Mouse (Mus musculus) lung, postnatal 25 days (tissue): ENCODE data around the gene Abcb9.

Source experiments
- DNase-seq: peaks from one replicate; pipeline ENCODE4 v3.0.0; 2022; ENCODE audit warnings: low spot score

Gene Abcb9

DNA sequence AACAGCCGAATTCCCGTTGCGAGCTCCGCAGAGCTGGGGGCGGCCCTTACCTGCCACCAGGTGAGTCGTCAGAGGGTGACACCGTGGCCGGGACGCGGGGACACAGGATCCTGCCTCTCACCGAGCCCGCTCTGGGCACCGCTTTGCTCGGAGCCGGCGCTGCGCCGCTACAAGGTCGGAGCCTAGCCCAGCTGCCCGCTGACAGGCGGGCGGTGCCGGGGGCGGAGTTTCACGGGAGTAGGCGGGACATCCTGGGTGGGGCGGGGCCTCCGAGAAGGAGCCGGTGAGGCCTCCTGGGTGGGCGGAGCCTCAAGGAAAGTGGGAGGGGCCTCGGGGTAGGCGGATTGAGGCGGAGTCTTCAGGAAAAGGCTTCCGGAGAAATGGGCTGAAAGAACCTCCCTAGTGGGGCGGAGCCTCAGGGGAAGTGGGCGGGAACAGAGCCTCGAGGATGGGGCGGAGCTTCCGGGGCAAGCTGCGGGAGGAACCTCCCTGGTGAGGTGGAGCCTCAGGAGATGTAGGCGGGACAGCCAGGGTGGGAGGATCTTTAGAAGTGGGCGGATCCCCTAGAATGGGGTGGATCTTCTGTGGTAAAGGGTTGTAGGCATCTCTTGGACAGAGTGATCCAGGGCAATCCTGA, at the start of gene Abcb9:
Gene Abcb9 (minus strand): TSS at position 203 of the 637 bp plus-strand sequence.
- peak; percentile 99 for DNase-seq

DNA sequence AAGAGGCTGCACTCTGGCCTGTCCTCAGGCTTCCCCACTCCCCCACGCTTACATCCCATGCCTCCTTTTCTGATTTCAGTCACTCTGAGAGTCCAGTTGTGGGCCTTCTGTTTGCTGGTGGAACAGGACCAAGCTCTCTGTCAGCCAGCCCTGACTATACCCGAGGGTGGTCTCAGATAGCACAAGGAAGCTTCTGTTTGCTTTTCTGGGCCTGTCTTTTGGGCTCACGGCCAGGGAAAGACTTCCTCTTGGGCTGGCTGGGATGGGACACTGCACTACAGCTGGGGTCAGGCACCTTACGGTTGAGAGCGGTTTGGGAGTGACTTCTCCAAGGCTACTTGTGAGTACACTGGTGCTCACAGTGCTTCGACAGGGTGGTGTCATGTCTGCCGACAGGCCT, 42.5 kb upstream of the Abcb9 start:
- DNase-seq = peak; percentile 17

GRCm38 (mm10) chr5:124134261-124134660, 38.7 kb upstream of the Abcb9 start:
- DNase-seq = no peak

- DNase-seq = no peak
Observed at GRCm38 (mm10) chr5:124125093-124125492, 29.5 kb upstream of the Abcb9 start.

DNA sequence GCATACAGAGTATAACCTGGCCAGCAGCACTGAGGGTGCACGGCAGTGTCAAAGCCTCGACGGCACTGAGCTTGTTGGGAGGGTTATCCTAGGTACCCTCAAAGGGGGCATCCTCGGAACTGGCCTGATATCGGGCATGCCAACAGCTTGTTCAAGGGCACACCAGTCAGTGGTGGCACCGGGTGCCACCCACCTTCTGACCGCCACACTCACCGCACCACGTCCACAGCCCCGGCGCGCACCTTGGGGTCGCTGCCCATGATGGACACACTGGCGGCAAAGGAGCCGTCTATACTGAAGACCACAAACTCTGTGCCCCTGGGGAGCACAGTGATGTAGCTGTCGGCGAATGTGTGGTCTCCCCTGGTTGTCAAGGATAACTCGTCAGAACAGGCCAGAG, 26.8 kb upstream of the Abcb9 start:
- DNase-seq = no peak

DNA sequence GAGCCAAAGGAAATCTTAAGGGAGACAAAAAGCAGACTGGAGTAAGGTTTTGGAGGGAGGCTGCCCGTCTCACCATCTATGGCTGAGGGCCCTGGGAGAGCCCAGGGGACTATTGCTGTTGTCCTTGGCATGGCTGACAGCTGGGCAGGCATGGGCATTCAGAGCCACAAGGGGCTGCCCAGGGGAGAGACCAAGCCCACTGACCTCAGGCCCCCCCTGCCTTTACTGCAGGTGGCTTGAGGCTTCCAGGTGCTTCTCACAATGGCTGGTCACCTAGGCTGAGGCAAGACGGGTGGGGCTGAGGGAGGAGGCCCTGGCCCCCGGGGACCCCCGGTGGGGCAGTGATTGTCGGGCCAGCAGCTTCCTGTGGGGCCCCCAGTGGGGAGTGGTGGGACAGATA, 23.6 kb upstream of the Abcb9 start:
- DNase-seq = no peak

- peak; percentile 65 for DNase-seq
Observed at GRCm38 (mm10) chr5:124115990-124116845, 20.6 kb upstream of the Abcb9 start, which contains the start of gene Arl6ip4. Gene Arl6ip4 (plus strand): TSS chr5:124116089.

DNA sequence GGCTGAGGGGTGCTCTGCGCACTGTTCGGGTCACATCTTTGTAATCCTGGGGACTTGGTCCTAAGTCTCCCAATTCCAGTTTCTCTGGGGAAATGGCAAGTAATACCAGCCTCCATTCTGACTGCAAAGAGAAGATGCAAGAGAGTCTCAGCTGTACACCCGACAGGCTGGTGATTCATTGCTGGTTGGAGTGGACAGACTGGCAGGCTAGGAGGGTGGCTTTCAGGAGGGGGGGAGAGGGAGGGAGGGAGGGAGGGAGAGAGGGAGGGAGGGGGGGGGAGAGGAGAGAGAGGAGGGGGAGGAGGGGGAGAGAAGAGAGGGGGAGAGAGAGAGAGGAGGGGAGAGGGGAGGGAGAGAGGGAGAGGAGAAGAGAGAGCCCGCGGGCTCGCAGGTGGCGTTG, 19.9 kb upstream of the Abcb9 start:
- no peak for DNase-seq

DNA sequence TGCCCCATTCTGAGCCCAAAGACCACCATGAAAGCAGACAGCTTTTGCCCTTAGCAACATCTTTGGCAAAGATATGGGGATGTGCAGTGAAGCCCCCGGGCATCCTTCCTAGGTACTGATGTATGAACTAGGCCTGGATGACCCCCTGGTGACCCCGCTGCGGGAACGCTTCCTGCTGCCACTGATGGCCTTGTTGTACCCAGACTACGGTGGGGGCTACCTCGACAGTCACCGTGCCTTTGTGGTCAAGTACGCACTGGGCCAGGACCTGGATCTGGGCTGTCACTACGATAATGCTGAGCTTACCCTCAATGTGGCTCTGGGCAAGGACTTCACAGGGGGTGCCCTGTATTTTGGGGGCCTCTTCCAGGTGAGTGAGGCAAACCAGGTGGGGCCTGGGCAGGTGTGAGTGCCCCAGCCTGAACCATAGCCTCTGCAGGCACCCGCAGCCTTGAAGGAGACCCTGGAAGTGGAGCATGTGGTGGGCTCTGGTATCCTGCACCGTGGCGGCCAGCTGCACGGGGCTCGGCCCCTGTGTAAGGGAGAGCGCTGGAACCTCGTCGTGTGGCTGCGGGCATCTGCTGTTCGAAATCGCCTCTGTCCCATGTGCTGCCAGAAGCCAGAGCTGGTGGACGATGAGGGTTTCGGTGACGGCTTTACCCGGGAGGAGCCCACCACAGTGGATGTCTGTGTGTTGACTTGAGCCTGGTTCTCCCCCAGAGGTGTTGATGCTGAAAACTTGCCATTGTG, 18.9 kb upstream of the Abcb9 start:
- DNase-seq = no peak

DNA sequence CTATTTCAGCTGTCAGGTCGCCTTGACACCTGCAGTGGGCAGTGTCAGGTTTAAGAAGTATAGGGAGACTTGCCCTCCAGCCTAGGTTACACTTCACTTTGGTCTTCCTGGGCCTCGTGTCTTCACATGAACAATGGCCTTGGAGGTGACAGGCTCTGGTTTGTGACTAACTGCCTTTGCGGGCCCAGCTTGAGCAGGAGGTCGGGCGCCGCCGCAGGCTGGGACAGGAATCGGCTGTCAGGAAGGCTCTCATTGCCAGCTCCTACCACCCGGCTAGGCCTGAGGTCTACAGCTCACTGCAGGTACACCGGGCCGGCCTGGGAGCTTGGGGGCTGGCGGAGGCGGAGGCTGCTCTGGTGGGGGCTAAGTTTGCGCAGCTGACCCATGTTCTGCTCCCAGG, 17.4 kb upstream of the Abcb9 start:
- DNase-seq = peak; percentile 29

- peak; percentile 17 for DNase-seq
Observed at GRCm38 (mm10) chr5:124112531-124112930, 16.9 kb upstream of the Abcb9 start.

- DNase-seq = peak; percentile 96
Observed at GRCm38 (mm10) chr5:124111742-124112497, 16.3 kb upstream of the Abcb9 start, which contains the start of gene Ogfod2. Gene Ogfod2 (plus strand): TSS chr5:124112297.

DNA sequence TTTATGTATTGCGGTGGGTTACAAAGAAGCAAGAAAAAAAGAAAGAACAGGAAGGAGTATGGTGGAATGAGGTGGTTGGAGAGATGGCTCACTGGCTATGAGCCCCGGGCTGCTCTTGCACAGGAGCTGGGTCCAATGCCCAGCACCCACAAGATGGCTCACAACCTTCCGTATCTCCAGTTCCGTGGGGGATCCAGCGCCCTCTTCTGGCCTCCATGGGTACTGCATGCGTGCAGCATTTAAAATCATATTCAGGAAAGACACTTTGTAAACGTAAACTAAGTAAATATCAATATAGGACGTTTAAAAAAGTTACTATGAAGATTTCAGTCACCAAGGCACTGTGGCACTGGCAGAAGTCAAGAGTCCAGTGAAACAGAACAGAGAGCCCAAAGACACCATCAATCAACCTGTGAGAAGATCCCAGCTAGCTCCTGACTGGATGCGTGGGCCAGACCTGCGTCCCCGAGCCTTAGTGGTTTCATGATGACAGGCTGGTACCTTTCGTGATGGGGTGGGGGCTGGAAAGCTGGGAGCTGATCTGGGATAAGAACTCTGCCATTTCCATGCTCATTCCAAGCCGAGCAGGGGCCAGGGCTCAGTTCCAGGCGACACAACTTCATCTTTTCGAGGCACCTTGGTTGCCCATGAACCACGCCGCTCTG, 15.6 kb upstream of the Abcb9 start:
- DNase-seq = peak; percentile 34

- DNase-seq = no peak
Observed at GRCm38 (mm10) chr5:124103552-124103951, 8.0 kb upstream of the Abcb9 start.

DNA sequence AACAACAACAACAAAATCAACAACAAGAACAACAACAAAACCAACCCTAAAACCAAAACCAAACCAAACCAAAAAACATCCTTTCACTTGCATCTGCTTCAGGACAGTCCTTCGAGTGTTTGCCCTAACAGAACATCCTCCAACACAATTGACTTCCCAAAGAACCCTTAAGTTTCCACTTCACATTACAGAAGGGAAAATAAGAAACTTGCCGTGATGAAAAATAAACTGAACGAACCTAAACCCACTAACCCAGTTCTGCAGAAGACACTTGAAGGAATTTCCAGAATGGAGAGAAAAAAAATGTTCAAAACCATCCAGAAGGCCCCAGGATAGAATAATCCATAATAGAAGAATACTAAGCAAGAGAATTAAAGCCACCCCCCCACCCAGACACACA, 7.4 kb upstream of the Abcb9 start:
- DNase-seq = no peak

GRCm38 (mm10) chr5:124102326-124102725, 6.7 kb upstream of the Abcb9 start:
- no peak for DNase-seq

DNA sequence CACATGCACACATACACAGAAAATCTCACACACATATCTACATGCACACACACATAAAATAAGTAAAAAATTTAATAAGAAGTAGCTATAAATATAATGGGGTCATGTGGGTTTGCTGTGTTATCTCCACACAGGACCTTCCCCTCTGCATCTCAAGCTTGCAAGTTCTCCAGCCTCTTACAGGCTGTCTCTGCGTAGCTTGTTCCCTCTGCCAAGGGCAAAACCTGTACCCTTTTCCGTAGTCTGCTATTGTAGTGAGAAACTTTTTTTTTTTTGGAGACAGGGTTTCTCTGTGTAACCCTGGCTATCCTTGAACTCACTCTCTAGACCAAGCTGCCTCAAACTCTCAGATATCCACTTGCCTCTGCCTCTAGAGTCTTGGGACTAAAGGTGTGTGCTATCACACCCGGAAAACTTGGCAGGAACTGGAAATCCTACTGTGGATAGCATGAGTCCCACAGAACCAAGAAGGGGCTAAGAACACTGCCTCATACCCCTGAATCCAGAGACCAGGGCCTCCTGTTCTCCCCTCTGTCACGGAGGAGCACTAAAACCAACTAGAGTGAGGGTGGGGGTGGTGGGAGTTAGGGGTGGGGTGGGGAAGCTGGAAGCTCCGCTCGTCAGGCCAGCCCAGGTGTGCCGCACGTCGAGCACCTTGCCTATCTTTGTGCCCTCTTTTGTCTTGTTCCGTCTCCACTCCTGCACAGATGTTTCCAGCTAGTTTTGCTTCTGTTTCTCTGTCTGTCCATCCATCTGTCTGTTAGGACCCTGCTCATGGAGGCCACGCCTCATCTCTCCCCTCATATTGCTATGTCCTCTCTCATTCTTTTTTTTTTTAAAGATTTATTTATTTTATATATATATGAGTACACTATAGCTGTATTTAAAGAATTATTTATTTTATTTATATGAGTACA, 4.8 kb upstream of the Abcb9 start:
- no peak for DNase-seq

- DNase-seq = no peak
Observed at GRCm38 (mm10) chr5:124098923-124099322, 3.3 kb upstream of the Abcb9 start.

DNA sequence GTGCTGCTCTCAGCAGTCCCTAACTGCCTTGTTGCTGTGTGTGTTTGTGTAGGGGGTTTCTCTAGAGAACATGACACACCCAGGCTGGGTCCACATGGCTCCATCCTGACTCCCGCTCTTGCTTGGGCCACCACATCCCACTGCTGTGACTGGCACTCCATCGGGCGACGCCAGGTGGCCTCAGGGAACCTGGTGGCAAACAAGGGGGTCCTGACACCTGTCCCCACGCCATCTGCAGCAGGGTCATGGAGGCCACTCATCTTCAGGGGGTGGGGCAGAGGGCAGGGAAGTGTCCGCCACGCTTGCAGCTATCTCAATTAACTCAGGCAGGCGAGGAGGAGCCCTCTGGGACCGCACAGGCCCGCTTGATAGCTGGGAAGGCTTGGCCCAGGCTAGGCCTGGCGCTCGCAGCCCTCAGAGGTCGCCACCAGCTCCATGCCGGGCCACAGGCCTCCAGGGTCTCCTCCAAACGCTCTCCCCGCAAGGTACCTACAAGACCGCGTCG, 469 bp downstream of the Abcb9 start:
- no peak for DNase-seq
